Mouse (Mus musculus): ENCODE results near the gene Slc35b1. TPM values are rescaled to one million over a fixed set of nuclear protein-coding genes. Genes with fewer than 3 reads are reported as not detected.

Gene Slc35b1
- polyA plus RNA-seq, 1 experiment from 2014 or later: 103 TPM

DNA sequence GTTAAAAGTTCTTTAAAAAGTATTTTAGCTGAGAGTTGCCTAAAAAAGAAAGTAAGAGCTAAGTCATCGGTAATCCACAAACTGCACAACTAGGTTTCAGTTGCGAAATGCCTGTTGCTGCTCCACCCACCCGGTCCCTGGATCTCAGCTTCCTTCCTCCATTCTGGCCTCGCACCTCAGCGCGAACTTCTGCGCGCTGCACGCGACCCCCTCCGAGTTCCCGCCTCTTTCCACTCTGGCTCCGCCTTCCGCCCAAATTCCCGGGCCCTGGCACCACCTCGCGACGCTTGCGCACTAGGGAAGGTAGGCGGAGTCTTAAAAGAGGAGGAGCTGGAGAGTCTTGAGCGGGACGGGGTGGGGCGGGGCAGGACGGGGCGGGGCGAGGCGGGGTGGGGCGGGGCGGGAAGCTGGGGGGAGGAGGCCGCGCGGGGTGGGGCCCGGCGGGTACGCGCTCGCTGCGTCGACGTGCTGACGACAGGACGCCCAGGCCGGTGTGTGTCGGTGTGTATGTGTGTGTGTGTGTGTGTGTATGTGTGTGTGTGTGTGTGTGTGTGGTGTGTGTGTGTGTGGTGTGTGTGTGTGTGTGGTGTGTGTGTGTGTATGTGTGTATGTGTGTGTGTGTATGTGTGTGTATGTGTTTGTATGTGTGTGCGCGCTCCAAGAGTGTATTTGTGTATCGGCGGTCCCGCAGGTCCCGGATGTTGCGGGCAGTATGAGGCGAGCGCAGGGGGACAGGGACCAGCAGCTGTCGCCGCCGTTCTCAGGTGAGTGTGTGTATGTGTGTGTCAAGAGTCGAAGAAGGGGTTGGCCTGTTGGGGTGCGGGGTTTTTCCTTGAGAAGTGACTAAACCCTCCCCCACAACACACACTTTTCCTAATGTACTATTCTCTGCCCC lies 29.4 kb downstream of the Slc35b1 start, which contains the start of gene Spop:
TSS of gene Spop (plus strand) at position 440 of the 895 bp plus-strand sequence.
- peaks cover 7% of the 10 kb centered on the region; the same call in 1 of the 2 replicates for H3K4me1 ChIP-seq (replicated peaks; ENCODE audit: insufficient read depth, low read length)
- 2% methylated on average over 53 of the region's 58 CpGs for WGBS
- H3K36me3 ChIP-seq (ENCODE audit: insufficient read depth, low read length): no peaks in the 10 kb centered on the region
- ATAC-seq (replicated peaks; ENCODE audit: low FRiP score, low read depth) (peak; percentile 92), DNase-seq (ENCODE audit: low spot score) (peak; percentile 98)
- H3K9ac ChIP-seq (ENCODE audit: low read depth, low read length): peak within 1 kb of the TSS; percentile 68
- no peaks in the 10 kb centered on the region for H3K27me3 ChIP-seq (ENCODE audit: insufficient read depth, low read length)
- peak; percentile 29; the same call in 1 of the 2 replicates for TF ChIP-seq CTCF (IDR thresholded peaks at IDR 0.05; ENCODE audit: low read depth)
- peak within 1 kb of the TSS; percentile 67 for H3K4me3 ChIP-seq (replicated peaks; ENCODE audit: low read depth, low read length)
- no peaks in the 10 kb centered on the region for H3K9me3 ChIP-seq (replicated peaks; ENCODE audit: low read length)
- peak within 1 kb of the TSS; percentile 87 for H3K4me2 ChIP-seq (ENCODE audit: low read length)
- H3K27ac ChIP-seq: peak within 1 kb of the TSS; percentile 93

DNA sequence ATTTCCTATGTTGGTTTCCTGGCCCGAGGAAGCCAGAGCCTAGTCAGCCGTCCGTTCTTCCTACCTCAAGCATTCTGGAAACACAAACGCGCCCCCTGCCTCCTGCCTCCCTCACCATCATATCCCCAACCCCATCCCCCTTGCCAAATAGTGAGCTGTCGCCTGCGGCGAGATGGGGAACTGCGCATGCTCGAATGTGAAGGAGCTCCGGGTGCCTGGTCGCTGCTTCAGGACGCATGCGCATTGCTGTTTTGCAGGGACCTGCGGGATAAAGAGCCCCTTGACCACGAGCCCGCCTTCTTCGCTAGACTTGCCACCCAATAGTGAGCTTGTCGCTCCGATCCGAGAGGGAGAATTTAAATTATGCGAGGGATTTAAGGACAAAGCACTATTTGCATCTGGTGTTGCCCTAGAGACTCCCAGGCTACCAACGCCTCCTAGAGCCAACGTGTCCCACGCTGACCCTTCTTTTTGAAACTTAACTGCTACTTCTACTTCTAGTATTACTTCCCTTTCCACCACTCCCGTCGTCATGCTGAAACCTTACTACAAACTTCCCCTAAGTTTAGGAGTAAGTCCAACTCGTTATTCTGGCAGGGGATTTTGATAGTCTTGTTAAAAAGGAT lies 30.2 kb downstream of the Slc35b1 start:
- H3K9ac ChIP-seq (ENCODE audit: low read depth, low read length): peak overlapping the region; percentile 68
- peak overlapping the region; percentile 87 for H3K4me2 ChIP-seq (ENCODE audit: low read length)
- peak overlapping the region; percentile 67 for H3K4me3 ChIP-seq (replicated peaks; ENCODE audit: low read depth, low read length)
- ATAC-seq (replicated peaks; ENCODE audit: low FRiP score, low read depth) (peak; percentile 83), DNase-seq (ENCODE audit: low spot score) (peak; percentile 99)
- no peaks in the 10 kb centered on the region for H3K27me3 ChIP-seq (ENCODE audit: insufficient read depth, low read length)
- TF ChIP-seq CTCF (IDR thresholded peaks at IDR 0.05; ENCODE audit: low read depth): peak; percentile 60
- H3K36me3 ChIP-seq (ENCODE audit: insufficient read depth, low read length): no peaks in the 10 kb centered on the region
- H3K27ac ChIP-seq: peak overlapping the region; percentile 93
- peaks cover 7% of the 10 kb centered on the region; the same call in 1 of the 2 replicates for H3K4me1 ChIP-seq (replicated peaks; ENCODE audit: insufficient read depth, low read length)
- under 1% methylated on average over 28 of the region's 28 CpGs for WGBS
- H3K9me3 ChIP-seq (replicated peaks; ENCODE audit: low read length): no peaks in the 10 kb centered on the region

DNA sequence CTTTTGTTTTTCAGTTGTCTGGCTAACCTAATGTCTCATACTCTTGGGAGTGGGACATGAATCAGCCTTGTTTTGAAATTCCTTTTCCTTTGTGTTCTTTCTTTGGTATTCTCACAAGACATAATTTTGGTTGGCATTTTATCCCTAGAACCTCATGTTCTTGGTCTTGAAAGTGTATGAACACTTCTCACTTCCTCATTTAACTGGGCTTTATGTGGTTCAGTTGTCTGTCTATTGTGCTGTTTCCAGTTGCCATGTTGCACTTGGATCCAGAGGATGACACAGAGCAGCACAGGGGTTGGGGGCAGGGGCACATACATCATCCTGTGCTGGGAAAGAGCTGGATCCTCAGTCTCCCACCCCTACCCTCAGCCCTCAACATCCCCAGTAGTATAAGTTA lies 31.4 kb downstream of the Slc35b1 start:
- ATAC-seq (replicated peaks; ENCODE audit: low FRiP score, low read depth): no peak
- Histone ChIP-seq H3K4me1 (replicated peaks; ENCODE audit: insufficient read depth, low read length) (peaks cover 7% of the 10 kb centered on the region; the same call in 1 of the 2 replicates), H3K9me3 (replicated peaks; ENCODE audit: low read length) (no peaks in the 10 kb centered on the region), H3K9ac (ENCODE audit: low read depth, low read length) (no peak overlapping the region), H3K4me3 (replicated peaks; ENCODE audit: low read depth, low read length) (no peak overlapping the region), H3K4me2 (ENCODE audit: low read length) (peak overlapping the region; percentile 87; the same call in 1 of the 2 replicates), H3K36me3 (ENCODE audit: insufficient read depth, low read length) (no peaks in the 10 kb centered on the region), H3K27me3 (ENCODE audit: insufficient read depth, low read length) (no peaks in the 10 kb centered on the region), H3K27ac (no peak overlapping the region)
- no peak for DNase-seq (ENCODE audit: low spot score)
- TF ChIP-seq CTCF (IDR thresholded peaks at IDR 0.05; ENCODE audit: low read depth): no peak

GRCm38 (mm10) chr11:95417341-95417740 lies 32.8 kb downstream of the Slc35b1 start:
- Histone ChIP-seq H3K4me2 (ENCODE audit: low read length) (no peak overlapping the region), H3K27me3 (ENCODE audit: insufficient read depth, low read length) (no peaks in the 10 kb centered on the region), H3K4me1 (replicated peaks; ENCODE audit: insufficient read depth, low read length) (peaks cover 7% of the 10 kb centered on the region; the same call in 1 of the 2 replicates), H3K27ac (no peak overlapping the region), H3K9me3 (replicated peaks; ENCODE audit: low read length) (no peaks in the 10 kb centered on the region), H3K4me3 (replicated peaks; ENCODE audit: low read depth, low read length) (no peak overlapping the region), H3K9ac (ENCODE audit: low read depth, low read length) (no peak overlapping the region), H3K36me3 (ENCODE audit: insufficient read depth, low read length) (no peaks in the 10 kb centered on the region)
- 91% methylated on average over 5 of the region's 5 CpGs for WGBS
- DNase-seq (ENCODE audit: low spot score) (no peak), ATAC-seq (replicated peaks; ENCODE audit: low FRiP score, low read depth) (no peak)
- no peak for TF ChIP-seq CTCF (IDR thresholded peaks at IDR 0.05; ENCODE audit: low read depth)

GRCm38 (mm10) chr11:95420880-95421435 lies 36.5 kb downstream of the Slc35b1 start:
- no peak for DNase-seq (ENCODE audit: low spot score)
- 75% methylated on average over 2 of the region's 2 CpGs for WGBS
- 0 out of 2 replicates have a peak, but pooled peaks cover 4% of the 10 kb centered on the region for H3K4me1 ChIP-seq (replicated peaks; ENCODE audit: insufficient read depth, low read length)
- no peak overlapping the region for H3K27ac ChIP-seq
- no peak for ATAC-seq (replicated peaks; ENCODE audit: low FRiP score, low read depth)
- no peak for TF ChIP-seq CTCF (IDR thresholded peaks at IDR 0.05; ENCODE audit: low read depth)
- H3K9me3 ChIP-seq (replicated peaks; ENCODE audit: low read length): no peaks in the 10 kb centered on the region
- H3K27me3 ChIP-seq (ENCODE audit: insufficient read depth, low read length): no peaks in the 10 kb centered on the region
- no peak overlapping the region for H3K9ac ChIP-seq (ENCODE audit: low read depth, low read length)
- no peaks in the 10 kb centered on the region for H3K36me3 ChIP-seq (ENCODE audit: insufficient read depth, low read length)
- no peak overlapping the region for H3K4me3 ChIP-seq (replicated peaks; ENCODE audit: low read depth, low read length)
- H3K4me2 ChIP-seq (ENCODE audit: low read length): no peak overlapping the region

- WGBS: 85% methylated on average over 3 of the region's 3 CpGs
- H3K4me1 ChIP-seq (replicated peaks; ENCODE audit: insufficient read depth, low read length): no peaks in the 10 kb centered on the region
- DNase-seq (ENCODE audit: low spot score) (no peak), ATAC-seq (replicated peaks; ENCODE audit: low FRiP score, low read depth) (no peak)
- H3K4me3 ChIP-seq (replicated peaks; ENCODE audit: low read depth, low read length): no peak overlapping the region
- no peaks in the 10 kb centered on the region for H3K27me3 ChIP-seq (ENCODE audit: insufficient read depth, low read length)
- H3K36me3 ChIP-seq (ENCODE audit: insufficient read depth, low read length): no peaks in the 10 kb centered on the region
- no peak overlapping the region for H3K4me2 ChIP-seq (ENCODE audit: low read length)
- TF ChIP-seq CTCF (IDR thresholded peaks at IDR 0.05; ENCODE audit: low read depth): peak; percentile 48; the same call in 1 of the 2 replicates
- no peak overlapping the region for H3K27ac ChIP-seq
- H3K9me3 ChIP-seq (replicated peaks; ENCODE audit: low read length): no peaks in the 10 kb centered on the region
- no peak overlapping the region for H3K9ac ChIP-seq (ENCODE audit: low read depth, low read length)
Observed at GRCm38 (mm10) chr11:95423505-95423904, 39.0 kb downstream of the Slc35b1 start.

Data from kidney, postnatal 0 days (tissue).